Mouse (Mus musculus) intestine, embryonic 15.5 days (tissue): ENCODE data around the gene Shmt2. TPM values are rescaled to one million over a fixed set of nuclear protein-coding genes. Genes with fewer than 3 reads are reported as not detected.

Source experiments
- ATAC-seq: fragments of 200-750 bp; cut with Nextera tagmentation; 2 replicates; pipeline ENCODE4 v1.8.0; 2017; ENCODE audit warnings: moderate TSS enrichment, moderate library complexity
- H3K27ac ChIP-seq: fragments of 300-500 bp; sonication (generic); 2 replicates; pipeline ENCODE4 v1.5.1; 2015; ENCODE audit warnings: mild to moderate bottlenecking, inconsistent platforms
- H3K27me3 ChIP-seq: fragments of 300-500 bp; sonication (generic); replicated peaks from 2 replicates; pipeline ENCODE4 v1.6.1; 2015; ENCODE audit warnings: inconsistent platforms
- H3K36me3 ChIP-seq: fragments of 300-500 bp; sonication (generic); 2 replicates; pipeline ENCODE4 v1.6.1; 2015; ENCODE audit warnings: inconsistent platforms
- H3K4me1 ChIP-seq: fragments of 300-500 bp; sonication (generic); replicated peaks from 2 replicates; pipeline ENCODE4 v1.6.1; 2015; ENCODE audit warnings: inconsistent platforms
- H3K4me2 ChIP-seq: fragments of 300-500 bp; sonication (generic); replicated peaks from 2 replicates; pipeline ENCODE4 v1.6.1; 2015; ENCODE audit warnings: mild to moderate bottlenecking, inconsistent platforms
- H3K4me3 ChIP-seq: fragments of 300-500 bp; sonication (generic); replicated peaks from 2 replicates; pipeline ENCODE4 v1.5.1; 2015; ENCODE audit warnings: inconsistent platforms
- H3K9ac ChIP-seq: fragments of 300-500 bp; sonication (generic); 2 replicates; pipeline ENCODE4 v1.6.1; 2015; ENCODE audit warnings: inconsistent platforms
- H3K9me3 ChIP-seq: fragments of 300-500 bp; sonication (generic); 2 replicates; pipeline ENCODE4 v1.6.1; 2016; ENCODE audit warnings: inconsistent platforms
- WGBS: fragments of 180-500 bp; shearing (Covaris S2); methylation state at CpG from one replicate; pipeline ENCODE4 v1.1.7; 2015; 5-methylcytosine and 5-hydroxymethylcytosine counted together
- polyA plus RNA-seq: library from polyadenylated mRNA; unstranded; fragments of >200 nt; fragmentation: Nextera tagmentation; extraction: Ambion mirVana; gene quantifications from 2 replicates; pipeline ENCODE4 v1.2.1, GENCODE M21; 2015

Shmt2 gene
- 147 and 149 TPM in 2 replicates for polyA plus RNA-seq

GRCm38 (mm10) chr10:127522088-127522581 is at the start of gene Shmt2:
TSS of gene Shmt2 (minus strand) at chr10:127522444.
- H3K4me3 ChIP-seq, result peak within 1 kb of the TSS; percentile 57
- H3K9me3 ChIP-seq, result no peaks in the 10 kb centered on the region
- H3K4me1 ChIP-seq, result peaks cover 37% of the 10 kb centered on the region
- H3K27ac ChIP-seq, result no peak within 1 kb of the TSS
- H3K9ac ChIP-seq, result peak within 1 kb of the TSS; percentile 52
- WGBS, result under 1% methylated on average over 21 of the region's 21 CpGs
- H3K36me3 ChIP-seq, result peaks cover 24% of the 10 kb centered on the region
- peak within 1 kb of the TSS; percentile 81 for H3K4me2 ChIP-seq
- peaks cover 33% of the 10 kb centered on the region for H3K27me3 ChIP-seq
- ATAC-seq, result peak; percentile 66

GRCm38 (mm10) chr10:127570937-127571641 is 48.8 kb upstream of the Shmt2 start:
- ATAC-seq, result no peak
- Histone ChIP-seq H3K4me2 (no peak overlapping the region), H3K9ac (no peak overlapping the region), H3K27me3 (no peaks in the 10 kb centered on the region), H3K4me3 (no peak overlapping the region), H3K9me3 (no peaks in the 10 kb centered on the region), H3K4me1 (peaks cover 4% of the 10 kb centered on the region), H3K27ac (no peak overlapping the region), H3K36me3 (peaks cover 75% of the 10 kb centered on the region)
- WGBS, result 87% methylated on average over 17 of the region's 17 CpGs

GRCm38 (mm10) chr10:127570384-127570783 is 48.1 kb upstream of the Shmt2 start:
- Histone ChIP-seq H3K36me3 (peaks cover 72% of the 10 kb centered on the region), H3K27ac (peak overlapping the region; percentile 33; the same call in 1 of the 2 replicates), H3K9ac (no peak overlapping the region), H3K27me3 (no peaks in the 10 kb centered on the region), H3K4me1 (peaks cover 4% of the 10 kb centered on the region), H3K4me3 (no peak overlapping the region), H3K9me3 (no peaks in the 10 kb centered on the region), H3K4me2 (no peak overlapping the region)
- peak; percentile 71 for ATAC-seq
- 39% methylated on average over 6 of the region's 6 CpGs for WGBS

- Histone ChIP-seq H3K4me2 (no peak overlapping the region), H3K9ac (no peak overlapping the region), H3K27me3 (no peaks in the 10 kb centered on the region), H3K27ac (no peak overlapping the region), H3K9me3 (no peaks in the 10 kb centered on the region), H3K36me3 (peaks cover 63% of the 10 kb centered on the region), H3K4me3 (no peak overlapping the region), H3K4me1 (peaks cover 4% of the 10 kb centered on the region)
- 0 out of 2 replicates have a peak, but pooled peaks have one; percentile 14 for ATAC-seq
- 21% methylated on average over 3 of the region's 3 CpGs for WGBS
Measured at GRCm38 (mm10) chr10:127569450-127569849, 47.2 kb upstream of the Shmt2 start.

- WGBS, result 92% methylated on average over 28 of the region's 28 CpGs
- Histone ChIP-seq H3K27me3 (no peaks in the 10 kb centered on the region), H3K9me3 (no peaks in the 10 kb centered on the region), H3K4me3 (no peak overlapping the region), H3K9ac (no peak overlapping the region), H3K4me1 (peaks cover 10% of the 10 kb centered on the region), H3K4me2 (no peak overlapping the region), H3K27ac (no peak overlapping the region), H3K36me3 (peaks cover 53% of the 10 kb centered on the region)
- ATAC-seq, result no peak
Measured at GRCm38 (mm10) chr10:127566553-127567326, 44.5 kb upstream of the Shmt2 start.

- Histone ChIP-seq H3K27me3 (no peaks in the 10 kb centered on the region), H3K9me3 (no peaks in the 10 kb centered on the region), H3K36me3 (peaks cover 55% of the 10 kb centered on the region), H3K4me3 (no peak overlapping the region), H3K4me2 (no peak overlapping the region), H3K27ac (0 out of 2 replicates have a peak overlapping the region, but pooled peaks have one; percentile 6), H3K4me1 (0 out of 2 replicates have a peak, but pooled peaks cover 6% of the 10 kb centered on the region), H3K9ac (no peak overlapping the region)
- WGBS, result 32% methylated on average over 13 of the region's 13 CpGs
- peak; percentile 79 for ATAC-seq
Measured at GRCm38 (mm10) chr10:127564301-127564700, 42.1 kb upstream of the Shmt2 start.

GRCm38 (mm10) chr10:127563840-127564239 is 41.6 kb upstream of the Shmt2 start:
- 67% methylated on average over 8 of the region's 8 CpGs for WGBS
- no peak overlapping the region for H3K9ac ChIP-seq
- no peaks in the 10 kb centered on the region for H3K9me3 ChIP-seq
- no peak overlapping the region for H3K4me3 ChIP-seq
- H3K27ac ChIP-seq, result 0 out of 2 replicates have a peak overlapping the region, but pooled peaks have one; percentile 7
- peak; percentile 9; the same call in 1 of the 2 replicates for ATAC-seq
- no peaks in the 10 kb centered on the region for H3K27me3 ChIP-seq
- no peak overlapping the region for H3K4me2 ChIP-seq
- 0 out of 2 replicates have a peak, but pooled peaks cover 6% of the 10 kb centered on the region for H3K4me1 ChIP-seq
- peaks cover 55% of the 10 kb centered on the region for H3K36me3 ChIP-seq

- ATAC-seq, result no peak
- peaks cover 61% of the 10 kb centered on the region for H3K36me3 ChIP-seq
- H3K4me1 ChIP-seq, result 0 out of 2 replicates have a peak, but pooled peaks cover 6% of the 10 kb centered on the region
Measured at GRCm38 (mm10) chr10:127561145-127561544, 38.9 kb upstream of the Shmt2 start.

GRCm38 (mm10) chr10:127557397-127557796 is 35.2 kb upstream of the Shmt2 start:
- ATAC-seq, result no peak
- Histone ChIP-seq H3K4me2 (no peak overlapping the region), H3K9me3 (no peaks in the 10 kb centered on the region), H3K4me1 (no peaks in the 10 kb centered on the region), H3K36me3 (peaks cover 84% of the 10 kb centered on the region), H3K27ac (no peak overlapping the region), H3K4me3 (no peak overlapping the region), H3K9ac (no peak overlapping the region), H3K27me3 (no peaks in the 10 kb centered on the region)
- WGBS, result 85% methylated on average over 13 of the region's 13 CpGs

More at GRCm38 (mm10) chr10:127561145-127561544, 38.9 kb upstream of the Shmt2 start:
- Histone ChIP-seq H3K27ac (no peak overlapping the region), H3K4me3 (no peak overlapping the region), H3K4me2 (no peak overlapping the region), H3K27me3 (no peaks in the 10 kb centered on the region), H3K9me3 (no peaks in the 10 kb centered on the region), H3K9ac (no peak overlapping the region)

- Histone ChIP-seq H3K9me3 (no peaks in the 10 kb centered on the region), H3K9ac (no peak overlapping the region), H3K4me1 (no peaks in the 10 kb centered on the region), H3K4me2 (no peak overlapping the region), H3K4me3 (no peak overlapping the region), H3K27me3 (no peaks in the 10 kb centered on the region), H3K27ac (no peak overlapping the region), H3K36me3 (peaks cover 88% of the 10 kb centered on the region)
- 0 out of 2 replicates have a peak, but pooled peaks have one; percentile 12 for ATAC-seq
- whole genome bisulfite sequencing, result 71% methylated on average over 18 of the region's 18 CpGs
Measured at GRCm38 (mm10) chr10:127555703-127556102, 33.5 kb upstream of the Shmt2 start.

- no peak overlapping the region for H3K4me2 ChIP-seq
- no peak overlapping the region for H3K4me3 ChIP-seq
- no peaks in the 10 kb centered on the region for H3K9me3 ChIP-seq
- no peaks in the 10 kb centered on the region for H3K4me1 ChIP-seq
- H3K9ac ChIP-seq, result no peak overlapping the region
- ATAC-seq, result no peak
- no peaks in the 10 kb centered on the region for H3K27me3 ChIP-seq
- H3K27ac ChIP-seq, result no peak overlapping the region
- H3K36me3 ChIP-seq, result peaks cover 78% of the 10 kb centered on the region
- WGBS, result 87% methylated on average over 17 of the region's 17 CpGs
Measured at GRCm38 (mm10) chr10:127549892-127550291, 27.6 kb upstream of the Shmt2 start.

- H3K36me3 ChIP-seq, result peaks cover 69% of the 10 kb centered on the region
- no peak for ATAC-seq
- H3K27me3 ChIP-seq, result no peaks in the 10 kb centered on the region
- H3K9me3 ChIP-seq, result no peaks in the 10 kb centered on the region
- 95% methylated on average over 15 of the region's 15 CpGs for WGBS
- no peak overlapping the region for H3K4me3 ChIP-seq
- H3K4me1 ChIP-seq, result no peaks in the 10 kb centered on the region
- no peak overlapping the region for H3K9ac ChIP-seq
- H3K4me2 ChIP-seq, result no peak overlapping the region
- no peak overlapping the region for H3K27ac ChIP-seq
Measured at GRCm38 (mm10) chr10:127548236-127548635, 26.0 kb upstream of the Shmt2 start.
